Mouse (Mus musculus) embryonic facial prominence, embryonic 15.5 days (tissue): ENCODE measurements around the gene Mast4. TPM values are rescaled to one million over a fixed set of nuclear protein-coding genes. Genes with fewer than 3 reads are reported as not detected.

Experiments
- ATAC-seq: fragments of 200-750 bp; cut with Nextera tagmentation; 2 replicates; pipeline ENCODE4 v1.8.0; 2017; ENCODE audit warnings: low read depth, moderate TSS enrichment; ENCODE audit not compliant: insufficient number of reproducible peaks, low FRiP score, low TSS enrichment
- H3K27ac ChIP-seq: fragments of 300-500 bp; sonication (generic); replicated peaks from 2 replicates; pipeline ENCODE4 v1.5.1; 2015; ENCODE audit warnings: mild to moderate bottlenecking, inconsistent platforms
- H3K27me3 ChIP-seq: fragments of 300-500 bp; sonication (generic); 2 replicates; pipeline ENCODE4 v1.6.1; 2015; ENCODE audit warnings: inconsistent platforms
- H3K36me3 ChIP-seq: fragments of 300-500 bp; sonication (generic); 2 replicates; pipeline ENCODE4 v1.6.1; 2015; ENCODE audit warnings: mild to moderate bottlenecking, inconsistent platforms
- H3K4me1 ChIP-seq: fragments of 300-500 bp; sonication (generic); 2 replicates; pipeline ENCODE4 v1.6.1; 2015; ENCODE audit warnings: inconsistent platforms
- H3K4me2 ChIP-seq: fragments of 300-500 bp; sonication (generic); replicated peaks from 2 replicates; pipeline ENCODE4 v1.6.1; 2015; ENCODE audit warnings: mild to moderate bottlenecking, inconsistent platforms
- H3K4me3 ChIP-seq: fragments of 300-500 bp; sonication (generic); replicated peaks from 2 replicates; pipeline ENCODE4 v1.5.1; 2015; ENCODE audit warnings: mild to moderate bottlenecking, inconsistent platforms
- H3K9ac ChIP-seq: fragments of 300-500 bp; sonication (generic); 2 replicates; pipeline ENCODE4 v1.6.1; 2015; ENCODE audit warnings: inconsistent platforms
- H3K9me3 ChIP-seq: fragments of 300-500 bp; sonication (generic); replicated peaks from 2 replicates; pipeline ENCODE4 v1.6.1; 2016; ENCODE audit warnings: inconsistent platforms
- WGBS: fragments of 180-500 bp; shearing (Covaris S2); methylation state at CpG from one replicate; pipeline ENCODE4 v1.1.7; 2015; 5-methylcytosine and 5-hydroxymethylcytosine counted together
- polyA plus RNA-seq: library from polyadenylated mRNA; unstranded; fragments of >200 nt; fragmentation: Nextera tagmentation; extraction: Ambion mirVana; gene quantifications from 2 replicates; pipeline ENCODE4 v1.2.1, GENCODE M21; 2015

Mast4 gene
- polyA plus RNA-seq, 1 experiment from 2014 or later: 30.2 TPM

DNA sequence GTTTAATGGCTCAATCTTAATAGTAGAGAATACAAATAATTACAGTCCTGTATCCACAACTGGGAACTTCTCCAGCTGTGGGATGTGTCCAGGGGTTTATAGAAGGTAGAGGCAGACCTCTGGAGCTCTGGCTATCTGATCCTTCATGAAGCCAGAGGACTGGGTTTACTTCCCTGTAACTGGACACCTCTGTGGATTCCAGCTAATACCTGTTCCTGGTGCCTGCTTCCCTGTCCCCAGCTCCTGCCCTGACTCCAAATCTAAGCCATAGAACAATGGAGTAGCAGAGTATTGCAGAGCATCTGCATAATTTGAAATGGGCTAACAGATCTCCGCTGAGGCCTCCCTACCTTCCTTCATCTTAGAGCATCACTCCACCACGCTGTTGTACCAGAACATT is 398.1 kb downstream of the Mast4 start:
- H3K4me3 ChIP-seq: no peak overlapping the region
- 88% methylated on average over 2 of the region's 2 CpGs for WGBS
- H3K27me3 ChIP-seq: no peaks in the 10 kb centered on the region
- no peaks in the 10 kb centered on the region for H3K36me3 ChIP-seq
- no peaks in the 10 kb centered on the region for H3K9me3 ChIP-seq
- H3K27ac ChIP-seq: no peak overlapping the region
- no peak for ATAC-seq
- H3K4me1 ChIP-seq: no peaks in the 10 kb centered on the region
- no peak overlapping the region for H3K9ac ChIP-seq
- H3K4me2 ChIP-seq: no peak overlapping the region

DNA sequence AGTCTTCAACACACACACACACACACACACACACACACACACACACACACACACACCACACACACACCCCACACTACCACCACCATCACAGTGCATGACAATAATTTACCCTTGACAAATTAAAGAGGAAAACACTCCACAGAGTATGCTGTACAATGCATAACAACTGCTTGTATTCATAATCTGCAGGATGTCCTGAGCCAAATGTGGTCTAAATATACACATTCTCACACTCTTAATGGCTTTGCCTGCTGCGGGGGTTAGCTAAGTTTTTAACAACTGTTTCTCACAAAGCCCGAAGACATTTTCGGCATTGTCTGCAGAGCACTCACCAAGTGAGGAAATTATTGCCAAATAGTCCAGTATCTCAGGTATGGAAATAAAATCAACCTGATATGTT is 398.5 kb downstream of the Mast4 start:
- H3K4me1 ChIP-seq: no peaks in the 10 kb centered on the region
- no peaks in the 10 kb centered on the region for H3K27me3 ChIP-seq
- no peaks in the 10 kb centered on the region for H3K9me3 ChIP-seq
- H3K27ac ChIP-seq: no peak overlapping the region
- no peak overlapping the region for H3K4me3 ChIP-seq
- ATAC-seq: no peak
- H3K4me2 ChIP-seq: no peak overlapping the region
- H3K36me3 ChIP-seq: no peaks in the 10 kb centered on the region
- no peak overlapping the region for H3K9ac ChIP-seq
- WGBS: 65% methylated on average over 3 of the region's 3 CpGs

DNA sequence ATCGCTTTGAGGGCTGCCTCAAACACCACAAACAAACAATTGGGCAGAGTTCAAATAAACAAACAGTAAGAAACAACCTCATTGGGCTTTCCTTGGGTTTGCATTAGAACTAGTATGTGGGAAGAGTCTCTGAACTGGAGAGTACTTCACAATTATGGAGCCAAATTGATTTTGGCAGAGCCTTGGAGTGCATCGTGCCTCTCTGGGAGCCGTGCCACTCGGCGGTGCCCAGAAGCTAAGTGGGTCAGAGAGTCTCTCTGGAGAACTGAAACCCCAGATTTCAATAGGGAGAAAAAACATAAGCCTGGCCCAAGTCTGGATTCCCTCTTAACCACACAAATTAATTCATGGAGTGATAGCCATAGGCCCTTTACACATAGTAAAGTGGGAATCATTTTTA is 400.6 kb downstream of the Mast4 start:
- 78% methylated on average over 5 of the region's 5 CpGs for WGBS
- ATAC-seq: peak; percentile 51; the same call in 1 of the 2 replicates
- H3K4me3 ChIP-seq: no peak overlapping the region
- H3K27me3 ChIP-seq: no peaks in the 10 kb centered on the region
- H3K27ac ChIP-seq: no peak overlapping the region
- H3K36me3 ChIP-seq: no peaks in the 10 kb centered on the region
- H3K9me3 ChIP-seq: no peaks in the 10 kb centered on the region
- no peak overlapping the region for H3K9ac ChIP-seq
- H3K4me1 ChIP-seq: no peaks in the 10 kb centered on the region
- no peak overlapping the region for H3K4me2 ChIP-seq

DNA sequence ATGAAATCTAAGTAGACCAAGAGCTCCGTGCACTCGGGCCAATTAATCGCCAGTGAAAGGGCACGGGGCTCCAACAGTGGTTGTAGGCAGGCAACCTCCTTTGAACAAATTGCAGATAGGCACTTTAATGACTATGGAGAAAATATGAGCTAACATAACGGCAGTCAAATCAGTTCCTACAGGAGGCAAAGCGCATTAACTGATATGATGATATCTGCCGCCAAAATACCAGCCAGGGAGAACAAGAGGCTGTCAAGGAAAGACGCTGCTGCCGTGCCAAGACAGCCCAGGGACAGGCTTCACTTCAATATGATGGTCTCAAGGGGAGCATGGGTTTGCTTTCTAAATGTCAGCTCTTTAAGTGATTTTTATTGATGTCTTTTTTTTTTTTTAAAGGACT is 401.9 kb downstream of the Mast4 start:
- Histone ChIP-seq H3K4me1 (no peaks in the 10 kb centered on the region), H3K9me3 (no peaks in the 10 kb centered on the region), H3K36me3 (no peaks in the 10 kb centered on the region), H3K27ac (no peak overlapping the region), H3K4me3 (no peak overlapping the region), H3K4me2 (no peak overlapping the region), H3K27me3 (no peaks in the 10 kb centered on the region), H3K9ac (no peak overlapping the region)
- 70% methylated on average over 9 of the region's 9 CpGs for WGBS
- no peak for ATAC-seq

DNA sequence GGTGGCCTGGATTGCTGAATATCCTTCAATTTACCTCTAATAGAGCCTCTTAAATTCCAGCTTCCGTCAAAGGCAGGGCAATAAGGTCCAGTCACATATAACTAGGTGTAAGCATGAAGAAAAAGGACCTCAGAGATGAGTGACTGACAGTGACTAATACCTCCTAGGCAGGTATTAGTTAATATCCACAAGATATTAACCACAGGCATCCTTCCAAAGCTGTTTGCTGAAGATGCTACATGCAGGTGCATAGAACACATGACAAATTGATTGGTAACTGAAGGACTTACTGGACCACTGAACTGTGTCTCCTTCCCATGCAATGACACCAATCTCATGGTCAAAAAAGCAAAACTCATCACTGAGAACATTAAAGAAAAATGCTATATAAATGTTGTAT is 402.3 kb downstream of the Mast4 start:
- Histone ChIP-seq H3K4me2 (no peak overlapping the region), H3K27ac (no peak overlapping the region), H3K36me3 (no peaks in the 10 kb centered on the region), H3K9ac (no peak overlapping the region), H3K9me3 (no peaks in the 10 kb centered on the region), H3K4me3 (no peak overlapping the region), H3K4me1 (no peaks in the 10 kb centered on the region), H3K27me3 (no peaks in the 10 kb centered on the region)
- WGBS: 75% methylated on average over 1 of the region's 1 CpGs
- ATAC-seq: no peak

DNA sequence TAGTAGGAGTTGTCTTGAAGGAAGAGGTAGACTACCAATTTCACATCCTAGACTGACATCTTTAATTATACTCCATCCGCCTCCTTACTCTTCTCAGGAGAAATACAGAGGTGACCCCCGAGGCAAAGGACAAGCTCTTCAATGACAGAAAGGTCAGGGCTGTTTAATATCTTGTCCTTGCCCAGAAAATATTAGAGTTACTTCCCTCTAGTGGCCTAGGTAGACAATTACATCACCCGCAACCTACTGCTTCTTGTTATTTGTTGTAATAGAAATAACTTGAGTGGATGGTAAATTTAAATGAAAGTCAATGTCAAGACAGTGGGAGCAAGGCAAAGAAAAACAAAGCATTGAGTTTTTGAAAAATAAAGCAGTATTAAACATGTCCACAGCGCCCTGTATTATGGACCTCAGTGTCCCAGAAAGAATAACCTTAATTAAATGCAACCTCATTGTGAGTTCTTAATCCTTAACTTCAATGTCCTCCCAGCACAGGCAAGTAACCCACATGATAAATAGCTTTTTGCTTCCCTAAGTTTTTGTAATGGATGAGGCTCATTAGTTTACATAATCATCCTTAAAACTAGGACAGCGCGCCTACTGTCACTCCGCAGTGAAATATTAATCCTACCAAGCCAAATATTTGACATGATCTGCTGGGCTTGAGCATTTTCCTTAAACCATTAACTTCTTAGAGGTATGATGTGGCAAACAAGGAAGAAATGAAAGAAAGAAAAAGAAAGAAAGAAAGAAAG is 408.3 kb downstream of the Mast4 start:
- no peaks in the 10 kb centered on the region for H3K27me3 ChIP-seq
- ATAC-seq: no peak
- no peak overlapping the region for H3K4me2 ChIP-seq
- WGBS: 79% methylated on average over 7 of the region's 7 CpGs
- H3K27ac ChIP-seq: no peak overlapping the region
- no peak overlapping the region for H3K9ac ChIP-seq
- H3K9me3 ChIP-seq: no peaks in the 10 kb centered on the region
- no peaks in the 10 kb centered on the region for H3K4me1 ChIP-seq
- no peaks in the 10 kb centered on the region for H3K36me3 ChIP-seq
- no peak overlapping the region for H3K4me3 ChIP-seq

DNA sequence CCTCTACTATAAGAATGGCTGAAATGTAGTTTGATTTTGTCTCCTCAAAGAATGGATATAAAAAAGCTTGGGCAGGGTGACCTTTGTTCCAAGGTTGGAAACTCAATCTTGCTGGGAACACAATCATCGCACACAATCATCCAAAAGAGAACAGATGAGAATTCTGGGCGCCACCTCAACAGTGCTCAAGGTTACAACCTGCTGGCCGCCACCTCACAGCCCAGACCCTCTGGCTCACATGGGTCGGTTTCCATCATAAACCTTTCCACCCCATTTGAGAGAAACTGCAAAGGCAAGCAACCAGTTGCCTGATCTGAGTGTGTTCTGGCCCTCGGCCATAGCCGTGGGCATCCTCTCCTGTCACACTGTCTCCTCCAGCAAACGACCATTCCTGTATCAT is 414.6 kb downstream of the Mast4 start:
- Histone ChIP-seq H3K27ac (no peak overlapping the region), H3K9ac (no peak overlapping the region), H3K4me1 (no peaks in the 10 kb centered on the region), H3K4me3 (no peak overlapping the region), H3K4me2 (no peak overlapping the region), H3K36me3 (no peaks in the 10 kb centered on the region), H3K27me3 (no peaks in the 10 kb centered on the region), H3K9me3 (no peaks in the 10 kb centered on the region)
- ATAC-seq: no peak
- 89% methylated on average over 7 of the region's 7 CpGs for WGBS

DNA sequence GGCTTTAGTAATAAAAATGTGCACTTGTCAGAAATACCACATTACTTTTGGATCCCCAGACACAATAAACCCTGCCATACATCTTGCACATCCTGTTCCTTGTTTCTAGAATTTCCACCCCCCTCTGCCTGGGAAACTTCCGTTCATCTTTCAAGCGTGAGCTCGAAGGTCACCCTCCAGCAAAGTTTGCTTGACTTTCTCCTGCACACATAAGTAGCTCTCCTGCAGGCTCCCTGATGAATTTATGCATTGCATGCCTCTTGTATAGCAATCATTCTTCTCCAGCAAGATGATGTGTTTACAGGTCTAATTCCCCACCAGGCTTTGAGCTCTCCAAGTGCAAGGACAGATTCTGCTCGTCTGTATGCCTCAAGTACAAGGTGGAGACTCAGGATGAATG is 415.7 kb downstream of the Mast4 start:
- Histone ChIP-seq H3K36me3 (no peaks in the 10 kb centered on the region), H3K4me3 (no peak overlapping the region), H3K4me2 (no peak overlapping the region), H3K9ac (no peak overlapping the region), H3K9me3 (no peaks in the 10 kb centered on the region), H3K4me1 (no peaks in the 10 kb centered on the region), H3K27me3 (no peaks in the 10 kb centered on the region), H3K27ac (no peak overlapping the region)
- WGBS: 17% methylated on average over 4 of the region's 4 CpGs
- no peak for ATAC-seq

DNA sequence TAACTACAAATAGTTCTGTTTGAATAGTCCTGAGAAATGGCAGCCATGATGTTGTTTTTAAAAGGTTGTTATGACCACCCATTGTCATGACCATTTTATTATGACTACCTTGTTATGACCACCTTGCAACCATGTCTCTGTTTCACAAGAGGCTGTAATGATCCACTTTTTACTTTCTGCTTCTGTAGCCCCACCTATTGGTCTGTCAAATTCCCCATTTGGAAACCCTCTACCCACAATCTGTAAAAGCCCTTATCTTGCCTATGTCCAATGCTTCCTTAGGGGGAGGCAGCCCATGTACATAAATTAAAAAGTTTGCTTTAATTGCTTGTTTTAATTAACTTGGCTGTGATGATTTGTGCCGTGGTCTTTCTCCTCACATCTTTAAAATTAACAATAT is 419.0 kb downstream of the Mast4 start:
- no peak overlapping the region for H3K4me2 ChIP-seq
- H3K4me3 ChIP-seq: no peak overlapping the region
- 79% methylated on average over 1 of the region's 1 CpGs for WGBS
- H3K27ac ChIP-seq: no peak overlapping the region
- H3K9ac ChIP-seq: no peak overlapping the region
- no peaks in the 10 kb centered on the region for H3K27me3 ChIP-seq
- no peaks in the 10 kb centered on the region for H3K36me3 ChIP-seq
- no peaks in the 10 kb centered on the region for H3K9me3 ChIP-seq
- no peaks in the 10 kb centered on the region for H3K4me1 ChIP-seq
- ATAC-seq: no peak

DNA sequence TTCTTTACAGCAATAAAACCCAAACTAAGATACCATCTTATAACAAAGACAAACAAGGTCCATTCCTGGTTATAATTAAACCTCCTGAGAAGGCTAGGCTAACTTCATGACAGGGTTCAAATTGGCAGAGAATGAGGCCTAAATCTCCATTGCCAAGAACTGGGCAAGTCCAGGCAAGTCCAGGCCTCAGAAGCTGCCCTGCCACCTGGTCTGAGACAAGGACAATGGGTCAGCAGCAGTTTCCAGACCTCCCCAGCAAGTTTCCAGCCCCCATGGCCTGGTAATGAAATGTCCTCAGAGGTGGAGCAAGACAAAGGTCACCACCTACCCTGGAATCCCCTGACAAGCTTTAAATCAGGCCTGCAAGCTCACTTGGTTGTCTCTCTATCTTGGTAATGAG is 419.5 kb downstream of the Mast4 start:
- no peaks in the 10 kb centered on the region for H3K9me3 ChIP-seq
- H3K36me3 ChIP-seq: no peaks in the 10 kb centered on the region
- H3K4me2 ChIP-seq: no peak overlapping the region
- no peak overlapping the region for H3K27ac ChIP-seq
- no peak overlapping the region for H3K4me3 ChIP-seq
- no peak for ATAC-seq
- H3K4me1 ChIP-seq: no peaks in the 10 kb centered on the region
- H3K27me3 ChIP-seq: no peaks in the 10 kb centered on the region
- no peak overlapping the region for H3K9ac ChIP-seq

DNA sequence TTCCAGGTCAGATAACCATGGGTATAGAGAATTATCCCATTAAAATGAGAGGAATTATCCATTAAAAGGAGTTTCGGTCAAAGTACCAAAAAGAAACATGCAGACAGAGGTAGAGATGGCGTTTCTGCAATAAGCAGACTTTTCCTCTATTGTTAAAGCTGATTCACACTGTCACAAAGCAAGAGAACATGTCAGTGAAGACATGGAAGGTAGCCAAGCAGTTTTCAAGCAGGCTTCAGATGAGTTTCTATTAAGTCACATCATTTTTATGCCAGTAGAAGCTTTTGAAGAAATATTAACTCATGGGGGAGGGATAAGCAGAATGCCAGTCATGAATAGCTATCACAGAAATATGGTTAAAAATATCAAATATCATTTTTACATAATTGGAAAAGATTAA is 420.4 kb downstream of the Mast4 start:
- ATAC-seq: no peak
- Histone ChIP-seq H3K27me3 (no peaks in the 10 kb centered on the region), H3K9ac (no peak overlapping the region), H3K4me3 (no peak overlapping the region), H3K36me3 (no peaks in the 10 kb centered on the region), H3K4me2 (no peak overlapping the region), H3K27ac (no peak overlapping the region), H3K9me3 (no peaks in the 10 kb centered on the region), H3K4me1 (no peaks in the 10 kb centered on the region)
- WGBS: 77% methylated on average over 2 of the region's 2 CpGs

DNA sequence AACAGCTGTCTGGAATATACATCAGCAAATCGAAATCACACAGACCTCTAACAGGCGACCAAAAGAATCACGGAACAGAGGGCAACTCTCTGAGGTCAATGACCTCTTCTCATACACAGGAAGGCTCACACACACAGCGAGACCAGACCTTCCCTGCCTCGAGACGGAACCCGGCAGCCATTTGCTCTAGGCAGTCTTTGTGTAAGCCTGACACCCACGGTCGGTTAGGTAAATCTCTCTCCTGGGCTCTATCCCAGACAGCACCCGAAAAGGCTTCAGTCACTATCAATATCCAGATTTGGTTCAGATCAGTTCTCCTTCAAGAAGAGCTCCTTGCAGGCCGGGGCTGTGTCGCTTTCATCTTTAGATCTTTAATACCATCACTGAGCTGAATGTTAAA is 421.4 kb downstream of the Mast4 start:
- ATAC-seq: no peak
- no peak overlapping the region for H3K4me2 ChIP-seq
- no peaks in the 10 kb centered on the region for H3K27me3 ChIP-seq
- no peaks in the 10 kb centered on the region for H3K9me3 ChIP-seq
- no peak overlapping the region for H3K27ac ChIP-seq
- 50% methylated on average over 12 of the region's 12 CpGs for WGBS
- no peaks in the 10 kb centered on the region for H3K4me1 ChIP-seq
- no peak overlapping the region for H3K4me3 ChIP-seq
- H3K9ac ChIP-seq: no peak overlapping the region
- H3K36me3 ChIP-seq: no peaks in the 10 kb centered on the region
